Mouse (Mus musculus) stomach, postnatal 0 days (tissue): ENCODE data around the gene Nrp1.
A peak's percentile ranks its signal among the peaks of the same experiment; 100 is the strongest.

ENCODE experiments used
- CTCF ChIP-seq: IDR thresholded peaks from 2 replicates; pipeline ENCODE4 v1.5.1; 2016; ENCODE audit warnings: antibody characterized with exemption, low read depth, mild to moderate bottlenecking, moderate library complexity
- EP300 ChIP-seq: optimal IDR thresholded peaks from 2 replicates; pipeline ENCODE3; 2016; ENCODE audit warnings: antibody characterized with exemption

- TF ChIP-seq CTCF (peak; percentile 98), EP300 (no peak)
Measured at GRCm38 (mm10) chr8:128362940-128363595, 4.7 kb downstream of the Nrp1 start.
